Mouse (Mus musculus) ES-E14 (cell line): ENCODE measurements around the gene Ccdc130.

ENCODE experiments used
- CHD2 ChIP-seq: IDR thresholded peaks from 2 replicates; pipeline ENCODE4 v1.6.1; 2014; ENCODE audit warnings: mild to moderate bottlenecking, low read depth, low read length, inconsistent platforms
- HCFC1 ChIP-seq: IDR thresholded peaks from 2 replicates; pipeline ENCODE4 v1.6.1; 2012; ENCODE audit warnings: low read length, inconsistent platforms, borderline replicate concordance; ENCODE audit not compliant: insufficient read depth
- MAFK ChIP-seq: IDR thresholded peaks from 2 replicates; pipeline ENCODE4 v1.6.1; 2014; ENCODE audit warnings: mild to moderate bottlenecking, low read depth, low read length, inconsistent platforms; ENCODE audit not compliant: insufficient read depth
- ZNF384 ChIP-seq: IDR thresholded peaks from 2 replicates; pipeline ENCODE4 v1.6.1; 2012; ENCODE audit warnings: low read depth, low read length, inconsistent platforms

- TF ChIP-seq MAFK (no peak), CHD2 (no peak), HCFC1 (no peak), ZNF384 (no peak)
Measured at GRCm38 (mm10) chr8:84233055-84233454, 37.1 kb downstream of the Ccdc130 start.
